Mouse (Mus musculus) mesoderm, embryonic 11.5 days (tissue): Measurements from ENCODE around the gene Pacsin3.

Source experiments
- DNase-seq: peaks from one replicate; pipeline ENCODE4 v3.0.0-alpha.2; 2012; ENCODE audit warnings: low read depth, low spot score

The Pacsin3 gene

GRCm38 (mm10) chr2:91301836-91302235 is 46.1 kb downstream of the Pacsin3 start:
- DNase-seq = no peak

- no peak for DNase-seq
These were observed 47.1 kb downstream of the Pacsin3 start for GRCm38 (mm10) chr2:91302845-91303244.

- DNase-seq = no peak
These were observed 50.2 kb downstream of the Pacsin3 start for GRCm38 (mm10) chr2:91305926-91306325.

GRCm38 (mm10) chr2:91306589-91306988 is 50.8 kb downstream of the Pacsin3 start:
- no peak for DNase-seq

GRCm38 (mm10) chr2:91308680-91309079 is 52.9 kb downstream of the Pacsin3 start:
- DNase-seq = no peak

GRCm38 (mm10) chr2:91309546-91309945 is 53.8 kb downstream of the Pacsin3 start:
- no peak for DNase-seq

GRCm38 (mm10) chr2:91312578-91313311 is 57.0 kb downstream of the Pacsin3 start:
- DNase-seq = no peak

- no peak for DNase-seq
These were observed 58.4 kb downstream of the Pacsin3 start for GRCm38 (mm10) chr2:91314184-91314583.
